Mouse (Mus musculus) CH12.LX (cell line): ENCODE results near the gene Psme4.
A peak's percentile ranks its signal among the peaks of the same experiment; 100 is the strongest.

Source experiments
- CTCF ChIP-seq, 2 experiments: IDR thresholded peaks in 1 of 2; conservative IDR thresholded peaks in 1 of 2; 2 replicates each; pipeline ENCODE4 v1.5.1; 2011 to 2012; ENCODE audit warnings: low read depth in 2 of 2, low read length in 2 of 2, improper control_type of control experiment in 1 of 2, inconsistent platforms in 1 of 2, mild to moderate bottlenecking in 1 of 2, moderate library complexity in 1 of 2
- POLR2A ChIP-seq: IDR thresholded peaks from 2 replicates; pipeline ENCODE4 v1.6.1; 2011; ENCODE audit warnings: low read depth, mild to moderate bottlenecking, improper control_type of control experiment, low read length

DNA sequence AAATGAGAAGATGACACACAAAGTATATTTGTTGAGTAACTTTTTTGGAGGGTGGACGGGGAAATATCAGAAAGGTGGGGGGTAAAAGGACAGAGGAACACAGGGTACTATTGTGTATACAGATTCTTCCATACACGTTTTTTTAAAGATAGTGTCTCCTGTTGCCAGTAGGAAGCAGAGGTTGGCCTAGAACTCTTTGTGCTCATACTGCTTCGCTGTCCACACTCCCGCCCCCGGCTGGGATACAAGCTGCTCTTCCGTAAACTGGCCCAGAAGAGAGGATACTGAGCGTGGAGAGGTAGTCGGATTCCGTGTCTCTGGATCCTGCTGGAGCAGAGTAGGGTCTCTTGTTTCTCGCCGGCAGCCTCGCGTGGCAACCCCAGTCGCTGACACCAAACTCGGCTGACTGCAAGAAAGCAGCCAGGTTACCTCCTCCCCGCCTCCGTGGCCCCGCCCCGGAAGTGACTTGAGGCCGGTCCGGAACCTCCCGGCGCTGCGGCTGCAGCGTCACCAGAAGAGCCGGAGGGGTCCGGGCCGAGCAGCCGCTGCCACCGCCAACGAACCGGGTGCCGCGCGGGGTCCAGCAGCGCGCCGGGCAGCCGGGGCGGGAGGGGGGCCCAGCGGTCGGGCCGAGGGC is at the start of gene Psme4:
- TF ChIP-seq CTCF (conservative IDR thresholded peaks at IDR 0.05 in 1 of 2, IDR thresholded peaks at IDR 0.05 in 1 of 2; ENCODE audit: low read depth in 2 of 2, low read length in 2 of 2) (no peak), POLR2A (peak; percentile 97)
